Mouse (Mus musculus) 3T3-L1 (cell line): ENCODE measurements at regions not wholly inside any gene's neighbourhood (a gene's known extent, or its start where the extent isn't known, plus 50 kb on each side); places are given as distances from the start of the nearest gene placed in this dataset.

Source experiments
- DNase-seq: peaks from one replicate; pipeline ENCODE4 v3.0.0-alpha.2; 2015; ENCODE audit warnings: low read depth, low spot score

GRCm38 (mm10) chr16:50081511-50081910, 281.2 kb downstream of the Cd47 start:
- DNase-seq, result peak; percentile 74

- no peak for DNase-seq
Measured at GRCm38 (mm10) chr16:50092318-50092717, 292.0 kb downstream of the Cd47 start.

- no peak for DNase-seq
Measured at GRCm38 (mm10) chr16:50092780-50093179, 292.4 kb downstream of the Cd47 start.

GRCm38 (mm10) chr16:50095858-50096551, 295.7 kb downstream of the Cd47 start:
- no peak for DNase-seq

- no peak for DNase-seq
Measured at GRCm38 (mm10) chr16:50096563-50096962, 296.2 kb downstream of the Cd47 start.

GRCm38 (mm10) chr16:50103340-50103739, 303.0 kb downstream of the Cd47 start:
- no peak for DNase-seq

GRCm38 (mm10) chr16:50118150-50118549, 314.0 kb downstream of the Bbx start:
- peak; percentile 18 for DNase-seq

GRCm38 (mm10) chr16:50122460-50122859, 309.7 kb downstream of the Bbx start:
- DNase-seq, result no peak

GRCm38 (mm10) chr16:50124646-50125045, 307.5 kb downstream of the Bbx start:
- no peak for DNase-seq

GRCm38 (mm10) chr16:50125564-50125963, 306.6 kb downstream of the Bbx start:
- no peak for DNase-seq

GRCm38 (mm10) chr16:50131406-50131805, 300.8 kb downstream of the Bbx start:
- no peak for DNase-seq
